Mouse (Mus musculus) hindbrain, embryonic 14.5 days (tissue): ENCODE measurements around the gene Gadd45g. TPM values are rescaled to one million over a fixed set of nuclear protein-coding genes. Genes with fewer than 3 reads are reported as not detected.
A peak's percentile ranks its signal among the peaks of the same experiment; 100 is the strongest.

Experiments
- ATAC-seq: fragments of 200-750 bp; cut with Nextera tagmentation; 2 replicates; pipeline ENCODE4 v1.8.0; 2017; ENCODE audit warnings: moderate number of reproducible peaks, mild to moderate bottlenecking, moderate TSS enrichment, moderate library complexity; ENCODE audit not compliant: low FRiP score
- DNase-seq: peaks from one replicate; pipeline ENCODE4 v3.0.0-alpha.2; 2015; ENCODE audit warnings: low spot score
- H3K27ac ChIP-seq: fragments of 300-500 bp; sonication (generic); 2 replicates; pipeline ENCODE4 v1.5.1; 2014; ENCODE audit warnings: mild to moderate bottlenecking, moderate library complexity
- H3K27me3 ChIP-seq: fragments of 300-500 bp; sonication (generic); 2 replicates; pipeline ENCODE4 v1.6.1; 2014; ENCODE audit warnings: mild to moderate bottlenecking, low read length, mixed read lengths; ENCODE audit not compliant: control insufficient read depth, insufficient read depth
- H3K36me3 ChIP-seq: fragments of 300-500 bp; sonication (generic); replicated peaks from 2 replicates; pipeline ENCODE4 v1.6.1; 2014; ENCODE audit not compliant: control insufficient read depth, insufficient read depth
- H3K4me1 ChIP-seq: fragments of 300-500 bp; sonication (generic); replicated peaks from 2 replicates; pipeline ENCODE4 v1.6.1; 2014; ENCODE audit warnings: antibody characterized with exemption, low read length, mixed read lengths; ENCODE audit not compliant: control insufficient read depth, insufficient read depth
- H3K4me2 ChIP-seq: fragments of 300-500 bp; sonication (generic); replicated peaks from 2 replicates; pipeline ENCODE4 v1.6.1; 2014; ENCODE audit warnings: mild to moderate bottlenecking, moderate library complexity
- H3K4me3 ChIP-seq: fragments of 300-500 bp; sonication (generic); replicated peaks from 2 replicates; pipeline ENCODE4 v1.5.1; 2014; ENCODE audit warnings: mild to moderate bottlenecking, low read length
- H3K9ac ChIP-seq: fragments of 300-500 bp; sonication (generic); 2 replicates; pipeline ENCODE4 v1.6.1; 2014
- H3K9me3 ChIP-seq: fragments of 300-500 bp; sonication (generic); 2 replicates; pipeline ENCODE4 v1.6.1; 2016; ENCODE audit warnings: low read length; ENCODE audit not compliant: control insufficient read depth
- WGBS: fragments of 180-500 bp; shearing (Covaris S2); extraction: QIAGEN DNeasy Blood & Tissue Kit; methylation state at CpG from one replicate; pipeline ENCODE4 v1.1.7; 2014; 5-methylcytosine and 5-hydroxymethylcytosine counted together
- polyA plus RNA-seq: library from polyadenylated mRNA; unstranded; fragments of >200 nt; fragmentation: Nextera tagmentation; extraction: Ambion mirVana; gene quantifications from 2 replicates; pipeline ENCODE4 v1.2.1, GENCODE M21; 2014

Gene Gadd45g
- polyA plus RNA-seq, 1 experiment from 2014 or later = 43.6 TPM

- 80% methylated on average over 6 of the region's 6 CpGs for WGBS
- no peak for DNase-seq
- no peak overlapping the region for H3K27ac ChIP-seq
- H3K9ac ChIP-seq = no peak overlapping the region
- peaks cover 8% of the 10 kb centered on the region for H3K4me1 ChIP-seq
- no peak overlapping the region for H3K4me2 ChIP-seq
- H3K27me3 ChIP-seq = no peaks in the 10 kb centered on the region
- no peak for ATAC-seq
- no peak overlapping the region for H3K4me3 ChIP-seq
- no peaks in the 10 kb centered on the region for H3K36me3 ChIP-seq
- H3K9me3 ChIP-seq = no peaks in the 10 kb centered on the region
These were observed 31.8 kb upstream of the Gadd45g start for GRCm38 (mm10) chr13:51814646-51815045.

GRCm38 (mm10) chr13:51815865-51816504 lies 30.5 kb upstream of the Gadd45g start:
- no peak overlapping the region for H3K4me3 ChIP-seq
- H3K27me3 ChIP-seq = no peaks in the 10 kb centered on the region
- ATAC-seq = no peak
- H3K36me3 ChIP-seq = no peaks in the 10 kb centered on the region
- no peak overlapping the region for H3K4me2 ChIP-seq
- 75% methylated on average over 9 of the region's 9 CpGs for WGBS
- H3K9me3 ChIP-seq = no peaks in the 10 kb centered on the region
- H3K9ac ChIP-seq = no peak overlapping the region
- no peak for DNase-seq
- H3K4me1 ChIP-seq = peaks cover 8% of the 10 kb centered on the region
- peak overlapping the region; percentile 75 for H3K27ac ChIP-seq

GRCm38 (mm10) chr13:51816559-51817041 lies 29.9 kb upstream of the Gadd45g start:
- Histone ChIP-seq H3K4me1 (peaks cover 8% of the 10 kb centered on the region), H3K4me3 (no peak overlapping the region), H3K36me3 (no peaks in the 10 kb centered on the region), H3K27me3 (no peaks in the 10 kb centered on the region), H3K4me2 (no peak overlapping the region), H3K9me3 (no peaks in the 10 kb centered on the region), H3K27ac (peak overlapping the region; percentile 75), H3K9ac (no peak overlapping the region)
- 53% methylated on average over 5 of the region's 5 CpGs for WGBS
- DNase-seq (no peak), ATAC-seq (peak; percentile 62; the same call in 1 of the 2 replicates)

- ATAC-seq = no peak
These were observed 28.1 kb upstream of the Gadd45g start for GRCm38 (mm10) chr13:51818170-51818943.

GRCm38 (mm10) chr13:51818944-51819326 lies 27.5 kb upstream of the Gadd45g start:
- no peak overlapping the region for H3K4me3 ChIP-seq
- DNase-seq (no peak), ATAC-seq (no peak)
- no peak overlapping the region for H3K4me2 ChIP-seq
- peaks cover 2% of the 10 kb centered on the region for H3K4me1 ChIP-seq
- H3K9ac ChIP-seq = no peak overlapping the region
- H3K9me3 ChIP-seq = no peaks in the 10 kb centered on the region
- no peaks in the 10 kb centered on the region for H3K36me3 ChIP-seq
- H3K27ac ChIP-seq = no peak overlapping the region
- no peaks in the 10 kb centered on the region for H3K27me3 ChIP-seq
- WGBS = 72% methylated on average over 3 of the region's 3 CpGs

More at GRCm38 (mm10) chr13:51818170-51818943, 28.1 kb upstream of the Gadd45g start:
- H3K4me3 ChIP-seq = no peak overlapping the region
- no peaks in the 10 kb centered on the region for H3K36me3 ChIP-seq
- DNase-seq = no peak
- H3K27me3 ChIP-seq = no peaks in the 10 kb centered on the region
- H3K9me3 ChIP-seq = no peaks in the 10 kb centered on the region
- H3K4me1 ChIP-seq = peaks cover 8% of the 10 kb centered on the region
- H3K27ac ChIP-seq = no peak overlapping the region
- 78% methylated on average over 6 of the region's 6 CpGs for WGBS
- no peak overlapping the region for H3K4me2 ChIP-seq
- H3K9ac ChIP-seq = no peak overlapping the region

- DNase-seq = no peak
- Histone ChIP-seq H3K9ac (no peak overlapping the region), H3K36me3 (no peaks in the 10 kb centered on the region), H3K27me3 (no peaks in the 10 kb centered on the region), H3K4me1 (no peaks in the 10 kb centered on the region), H3K9me3 (no peaks in the 10 kb centered on the region), H3K27ac (no peak overlapping the region), H3K4me3 (no peak overlapping the region), H3K4me2 (no peak overlapping the region)
- WGBS = 71% methylated on average over 6 of the region's 6 CpGs
- no peak for ATAC-seq
These were observed 27.1 kb upstream of the Gadd45g start for GRCm38 (mm10) chr13:51819351-51819750.

GRCm38 (mm10) chr13:51821988-51822387 lies 24.5 kb upstream of the Gadd45g start:
- no peaks in the 10 kb centered on the region for H3K9me3 ChIP-seq
- DNase-seq (no peak), ATAC-seq (no peak)
- H3K4me2 ChIP-seq = no peak overlapping the region
- no peaks in the 10 kb centered on the region for H3K27me3 ChIP-seq
- H3K27ac ChIP-seq = no peak overlapping the region
- WGBS = 71% methylated on average over 3 of the region's 3 CpGs
- no peaks in the 10 kb centered on the region for H3K36me3 ChIP-seq
- H3K9ac ChIP-seq = no peak overlapping the region
- no peaks in the 10 kb centered on the region for H3K4me1 ChIP-seq
- no peak overlapping the region for H3K4me3 ChIP-seq

GRCm38 (mm10) chr13:51823822-51824495 lies 22.5 kb upstream of the Gadd45g start:
- H3K4me3 ChIP-seq = no peak overlapping the region
- no peaks in the 10 kb centered on the region for H3K9me3 ChIP-seq
- DNase-seq = no peak
- no peak overlapping the region for H3K9ac ChIP-seq
- H3K4me2 ChIP-seq = no peak overlapping the region
- no peaks in the 10 kb centered on the region for H3K36me3 ChIP-seq
- H3K27ac ChIP-seq = no peak overlapping the region
- WGBS = 43% methylated on average over 8 of the region's 8 CpGs
- no peak for ATAC-seq
- no peaks in the 10 kb centered on the region for H3K27me3 ChIP-seq
- H3K4me1 ChIP-seq = no peaks in the 10 kb centered on the region

- Histone ChIP-seq H3K27me3 (peaks cover 3% of the 10 kb centered on the region; the same call in 1 of the 2 replicates), H3K4me1 (no peaks in the 10 kb centered on the region), H3K27ac (no peak overlapping the region), H3K9ac (no peak overlapping the region), H3K9me3 (no peaks in the 10 kb centered on the region), H3K4me3 (no peak overlapping the region), H3K36me3 (no peaks in the 10 kb centered on the region), H3K4me2 (no peak overlapping the region)
- ATAC-seq = no peak
- 30% methylated on average over 10 of the region's 10 CpGs for WGBS
- peak; percentile 84 for DNase-seq
These were observed 15.6 kb upstream of the Gadd45g start for GRCm38 (mm10) chr13:51830744-51831450.
